Mouse (Mus musculus) cerebellum, postnatal 25 days (tissue): Measurements from ENCODE around the gene Apol6.
A peak's percentile ranks its signal among the peaks of the same experiment; 100 is the strongest.

Experiments
- DNase-seq, 2 experiments: peaks; one replicate each; pipeline ENCODE4 v3.0.0; 2021; ENCODE audit warnings: mixed read lengths in 2 of 2

Gene Apol6

GRCm38 (mm10) chr15:77072556-77073163, 28.1 kb downstream of the Apol6 start:
- DNase-seq: no peak

- DNase-seq: no peak
These were observed 32.0 kb downstream of the Apol6 start for GRCm38 (mm10) chr15:77076523-77076922.

- DNase-seq: no peak
These were observed 33.4 kb downstream of the Apol6 start for GRCm38 (mm10) chr15:77077906-77078305.

GRCm38 (mm10) chr15:77078786-77079185, 34.3 kb downstream of the Apol6 start:
- DNase-seq: no peak

- DNase-seq: peak in 1 of 2 experiments; percentile 12
These were observed 34.8 kb downstream of the Apol6 start for GRCm38 (mm10) chr15:77079256-77079822.

- peak in 1 of 2 experiments; percentile 35 for DNase-seq
These were observed 35.4 kb downstream of the Apol6 start for GRCm38 (mm10) chr15:77079890-77080361.

GRCm38 (mm10) chr15:77080684-77081254, 36.2 kb downstream of the Apol6 start:
- peak; percentile 33 to 54 for DNase-seq

GRCm38 (mm10) chr15:77081454-77081853, 36.9 kb downstream of the Apol6 start:
- DNase-seq: peak; percentile 31 to 32

- DNase-seq: peak; percentile 46 to 60
These were observed 41.3 kb downstream of the Apol6 start for GRCm38 (mm10) chr15:77085818-77086217.

GRCm38 (mm10) chr15:77086488-77086887, 42.0 kb downstream of the Apol6 start:
- no peak for DNase-seq

- DNase-seq: no peak
These were observed 44.7 kb downstream of the Apol6 start for GRCm38 (mm10) chr15:77089249-77089648.

- DNase-seq: no peak
These were observed 46.0 kb downstream of the Apol6 start for GRCm38 (mm10) chr15:77090531-77090930.

- no peak for DNase-seq
These were observed 46.9 kb downstream of the Apol6 start for GRCm38 (mm10) chr15:77091394-77091793.

- no peak for DNase-seq
These were observed 49.9 kb downstream of the Apol6 start for GRCm38 (mm10) chr15:77094431-77094830.

- no peak for DNase-seq
These were observed 50.7 kb downstream of the Apol6 start for GRCm38 (mm10) chr15:77095216-77095615.

GRCm38 (mm10) chr15:77097358-77097757, 52.8 kb downstream of the Apol6 start:
- no peak for DNase-seq

GRCm38 (mm10) chr15:77099756-77100155, 55.2 kb downstream of the Apol6 start:
- DNase-seq: no peak

GRCm38 (mm10) chr15:77102685-77103084, 58.2 kb downstream of the Apol6 start:
- DNase-seq: no peak

GRCm38 (mm10) chr15:77104349-77105158, 60.0 kb downstream of the Apol6 start:
- no peak for DNase-seq

GRCm38 (mm10) chr15:77105273-77105672, 60.7 kb downstream of the Apol6 start:
- DNase-seq: no peak
